Mouse (Mus musculus) lung, adult 2 months (tissue): ENCODE results near the gene Hnrnpa1.

Experiments used
- CTCF ChIP-seq: fragments of 200-500 bp; IDR thresholded peaks from 2 replicates; pipeline ENCODE4 v1.5.1; 2011; ENCODE audit warnings: mild to moderate bottlenecking, low read length, control low read depth; ENCODE audit not compliant: insufficient read depth
- POLR2A ChIP-seq: fragments of 200-500 bp; IDR thresholded peaks from 2 replicates; pipeline ENCODE4 v1.6.1; 2011; ENCODE audit warnings: low read depth, mild to moderate bottlenecking, control low read depth, low read length, borderline replicate concordance; ENCODE audit errors: extremely low read depth

DNA sequence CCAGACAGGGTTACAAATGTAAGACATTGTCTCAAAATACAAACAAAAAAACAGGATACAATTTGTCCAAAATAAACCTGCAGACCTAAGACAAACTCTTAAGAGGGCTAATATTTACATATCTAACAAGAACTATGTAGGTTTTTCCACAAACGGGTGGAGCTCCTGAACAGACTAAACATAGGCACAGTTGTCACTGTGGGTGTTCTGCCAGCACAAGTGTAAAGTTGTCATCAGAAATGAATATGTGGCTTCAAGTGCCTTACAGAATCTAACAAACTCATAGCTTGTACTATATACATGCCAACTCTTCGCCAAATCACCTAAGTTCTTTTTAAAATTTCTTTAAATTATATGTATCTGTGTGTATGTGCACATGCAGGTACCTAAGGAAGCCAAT lies 7.1 kb upstream of the Hnrnpa1 start:
- no peak for TF ChIP-seq CTCF
- no peak for TF ChIP-seq POLR2A
